Mouse (Mus musculus) thymus, adult 2 months (tissue): ENCODE measurements at regions not wholly inside any gene's neighbourhood (a gene's known extent, or its start where the extent isn't known, plus 50 kb on each side); places are given as distances from the start of the nearest gene placed in this dataset.

Source experiments
- DNase-seq: peaks from one replicate; pipeline ENCODE4 v3.0.0; 2021
- H3K27ac ChIP-seq: fragments of 200-500 bp; 2 replicates; pipeline ENCODE4 v1.5.1; 2012; ENCODE audit warnings: low read length, control low read depth; ENCODE audit not compliant: control insufficient read depth, insufficient read depth
- H3K27me3 ChIP-seq: fragments of 200-500 bp; 2 replicates; pipeline ENCODE4 v1.6.1; 2012; ENCODE audit warnings: mild to moderate bottlenecking, low read length, moderate library complexity, mixed read lengths; ENCODE audit not compliant: control insufficient read depth, insufficient read depth
- H3K36me3 ChIP-seq: fragments of 200-500 bp; 2 replicates; pipeline ENCODE4 v1.6.1; 2012; ENCODE audit warnings: mild to moderate bottlenecking, low read length, moderate library complexity; ENCODE audit not compliant: control insufficient read depth, insufficient read depth
- H3K4me1 ChIP-seq: fragments of 200-500 bp; replicated peaks from 2 replicates; pipeline ENCODE4 v1.6.1; 2012; ENCODE audit warnings: low read length; ENCODE audit not compliant: control insufficient read depth, insufficient read depth
- H3K4me3 ChIP-seq: fragments of 200-500 bp; 2 replicates; pipeline ENCODE4 v1.5.1; 2012; ENCODE audit warnings: mild to moderate bottlenecking, low read length, control low read depth, moderate library complexity; ENCODE audit not compliant: control insufficient read depth, insufficient read depth
- CTCF ChIP-seq: fragments of 200-500 bp; IDR thresholded peaks from 2 replicates; pipeline ENCODE4 v1.5.1; 2012; ENCODE audit warnings: mild to moderate bottlenecking, control low read depth, low read length, moderate library complexity, borderline replicate concordance; ENCODE audit not compliant: control insufficient read depth, poor library complexity, insufficient read depth; ENCODE audit errors: extremely low read depth
- POLR2A ChIP-seq: fragments of 200-500 bp; IDR thresholded peaks from 2 replicates; pipeline ENCODE4 v1.6.1; 2012; ENCODE audit warnings: mild to moderate bottlenecking, low read length, control low read depth, moderate library complexity; ENCODE audit not compliant: control insufficient read depth, poor library complexity, insufficient read depth; ENCODE audit errors: extremely low read depth
- WGBS: fragments of 180-500 bp; shearing (Covaris S2); methylation state at CpG from one replicate; pipeline ENCODE4 v1.1.7; 2018; 5-methylcytosine and 5-hydroxymethylcytosine counted together

GRCm38 (mm10) chr17:4187606-4188005 is 491.5 kb upstream of the Nox3 start:
- Histone ChIP-seq H3K27me3 (no peaks in the 10 kb centered on the region), H3K4me1 (no peaks in the 10 kb centered on the region), H3K27ac (no peak overlapping the region), H3K36me3 (no peaks in the 10 kb centered on the region), H3K4me3 (no peak overlapping the region)
- no peak for TF ChIP-seq POLR2A
- no peak for TF ChIP-seq CTCF
- no peak for DNase-seq
- 88% methylated on average over 4 of the region's 4 CpGs for WGBS

DNA sequence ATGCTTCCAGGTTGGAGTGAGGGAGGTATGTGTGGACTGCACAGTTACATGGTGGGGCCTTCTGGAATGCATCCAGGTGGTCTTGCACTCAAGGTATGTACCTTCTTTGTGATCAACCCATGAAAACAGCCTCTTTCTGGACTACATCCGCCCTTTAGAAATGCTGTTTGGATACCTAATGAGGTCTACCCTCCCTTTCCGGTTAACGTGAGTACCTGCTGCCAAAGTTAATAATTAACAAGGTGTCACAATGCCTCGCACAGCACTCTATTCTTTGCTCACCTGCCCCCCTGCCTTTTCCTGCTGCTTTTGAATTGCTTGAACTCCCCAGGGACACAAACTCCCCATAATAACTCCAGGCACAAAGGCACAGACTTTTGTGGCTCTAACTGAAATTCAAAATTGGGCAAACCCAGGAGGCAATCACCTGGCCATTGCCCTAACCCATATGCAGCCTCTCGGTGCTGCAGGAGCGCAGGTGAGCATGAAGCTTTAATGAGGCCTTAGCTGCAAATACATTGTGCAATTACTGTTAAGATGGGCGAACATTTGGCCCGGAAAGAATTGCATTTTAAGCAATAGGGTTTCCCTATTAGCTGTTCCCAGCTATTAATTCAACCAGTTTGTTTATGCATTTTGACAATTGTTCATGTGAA is 500.9 kb upstream of the Nox3 start:
- DNase-seq: no peak
- no peak overlapping the region for H3K4me3 ChIP-seq
- no peak for TF ChIP-seq POLR2A
- TF ChIP-seq CTCF: no peak
- no peaks in the 10 kb centered on the region for H3K27me3 ChIP-seq
- 92% methylated on average over 8 of the region's 8 CpGs for WGBS
- no peaks in the 10 kb centered on the region for H3K4me1 ChIP-seq
- no peak overlapping the region for H3K27ac ChIP-seq
- no peaks in the 10 kb centered on the region for H3K36me3 ChIP-seq

DNA sequence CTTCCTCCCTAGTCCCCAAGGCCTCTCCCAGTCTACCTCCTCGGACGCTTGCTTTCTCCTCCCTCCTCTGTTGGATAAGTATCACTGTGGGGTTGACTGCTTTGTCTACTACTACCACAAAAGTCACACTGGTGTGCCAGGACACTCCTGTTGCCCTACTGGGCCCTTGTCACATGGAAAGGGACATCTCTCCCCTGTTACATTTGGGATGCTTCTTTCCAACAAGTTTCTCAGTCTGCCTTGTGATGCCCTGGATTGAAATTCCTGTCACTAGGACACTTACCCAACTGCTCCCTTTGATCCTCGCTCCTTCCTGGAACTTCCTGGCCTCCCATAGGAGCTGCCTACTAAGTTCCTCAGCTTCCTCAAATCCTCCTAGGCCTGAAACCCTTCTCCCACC is 501.9 kb upstream of the Nox3 start:
- Histone ChIP-seq H3K36me3 (no peaks in the 10 kb centered on the region), H3K27ac (no peak overlapping the region), H3K4me1 (no peaks in the 10 kb centered on the region), H3K4me3 (no peak overlapping the region), H3K27me3 (no peaks in the 10 kb centered on the region)
- TF ChIP-seq CTCF (no peak), POLR2A (no peak)
- 94% methylated on average over 3 of the region's 3 CpGs for WGBS
- no peak for DNase-seq

DNA sequence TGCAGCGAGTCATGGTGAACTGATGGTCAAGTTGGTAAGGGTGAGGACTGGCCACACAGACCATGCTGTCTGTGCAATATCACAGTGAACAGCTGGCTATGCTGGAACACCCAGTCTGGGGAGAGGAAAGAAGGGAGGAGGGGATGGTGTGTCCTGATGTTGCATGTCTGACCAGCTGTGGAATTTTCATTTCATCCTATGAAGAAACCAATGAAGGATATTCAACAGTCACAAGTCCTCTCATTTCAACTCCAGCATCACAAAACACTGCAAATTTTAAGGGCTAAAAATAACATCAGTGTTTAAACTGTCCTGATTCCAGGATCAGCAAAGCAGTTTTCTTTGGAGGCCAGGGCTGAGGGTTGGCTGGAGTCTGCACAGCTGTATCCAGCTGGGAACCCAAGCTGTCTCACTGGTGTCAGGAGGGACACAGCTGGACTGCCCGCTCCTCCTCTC is 503.7 kb upstream of the Nox3 start:
- Histone ChIP-seq H3K27ac (no peak overlapping the region), H3K4me3 (no peak overlapping the region), H3K27me3 (no peaks in the 10 kb centered on the region), H3K36me3 (no peaks in the 10 kb centered on the region), H3K4me1 (no peaks in the 10 kb centered on the region)
- 96% methylated on average over 2 of the region's 2 CpGs for WGBS
- DNase-seq: no peak
- TF ChIP-seq CTCF: no peak
- TF ChIP-seq POLR2A: no peak

DNA sequence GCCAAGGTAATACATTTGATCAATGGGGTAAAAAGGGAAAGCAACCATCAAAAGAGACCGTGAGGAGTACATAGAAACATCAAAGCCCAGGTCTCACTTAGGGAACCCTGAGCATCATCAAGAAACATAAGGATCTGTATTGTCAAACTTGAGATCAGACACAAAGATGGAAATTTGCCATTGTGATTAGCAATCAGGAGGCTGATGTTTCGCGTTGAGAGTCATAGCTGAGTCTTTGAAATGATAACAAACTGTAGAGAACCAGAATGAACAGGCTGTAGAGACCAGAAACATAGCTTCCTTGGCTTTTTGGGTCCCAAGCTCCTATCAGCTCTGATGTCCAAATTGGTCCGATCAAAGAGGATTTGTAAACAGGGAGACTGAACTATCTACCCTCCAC is 505.2 kb upstream of the Nox3 start:
- TF ChIP-seq CTCF (no peak), POLR2A (no peak)
- DNase-seq: no peak
- H3K4me3 ChIP-seq: no peak overlapping the region
- 96% methylated on average over 4 of the region's 4 CpGs for WGBS
- no peaks in the 10 kb centered on the region for H3K36me3 ChIP-seq
- no peak overlapping the region for H3K27ac ChIP-seq
- no peaks in the 10 kb centered on the region for H3K4me1 ChIP-seq
- H3K27me3 ChIP-seq: no peaks in the 10 kb centered on the region

- H3K36me3 ChIP-seq: no peaks in the 10 kb centered on the region
- no peak overlapping the region for H3K27ac ChIP-seq
- TF ChIP-seq CTCF: no peak
- TF ChIP-seq POLR2A: no peak
- no peaks in the 10 kb centered on the region for H3K4me1 ChIP-seq
- no peak for DNase-seq
- 93% methylated on average over 5 of the region's 5 CpGs for WGBS
- no peak overlapping the region for H3K4me3 ChIP-seq
- no peaks in the 10 kb centered on the region for H3K27me3 ChIP-seq
Measured at GRCm38 (mm10) chr17:4208142-4208925, 512.3 kb upstream of the Nox3 start.
